ENCODE assay signal across 20 mouse cellular contexts in genomic region chr2:90487471-90488238, GRCm38 (mm10).
DNase-seq lines count a peak whose midpoint lies in the region; ATAC-seq and TF ChIP-seq lines count a peak whose summit lies in the region.
"Had no signal": no experiment of that assay in that cellular context is flagged by ENCODE, and none has a peak within 500 bp of the region (broad histone marks: within the 10 kb centered on the region; RNA-seq: fewer than 3 reads in every experiment).

No protein-coding gene starts in this region.

- H3K4me3 ChIP-seq in kidney, postnatal 0 days (replicated peaks; ENCODE audit: low read depth, low read length): no peak overlapping the region
- no peak overlapping the region for H3K4me3 ChIP-seq in macrophage (ENCODE audit: inconsistent target)
- H3K4me3 ChIP-seq: embryonic facial prominence, embryonic 12.5 days; gastrocnemius, adult 2 months; heart, adult 2 months; heart, embryonic 15.5 days had no signal

- 85% methylated on average over 11 of the region's 11 CpGs for WGBS in kidney, postnatal 0 days
- 72% methylated on average over 10 of the region's 11 CpGs for WGBS in macrophage (ENCODE audit: missing documents)

- H3K27me3 ChIP-seq in kidney, postnatal 0 days (ENCODE audit: insufficient read depth, low read length): no peaks in the 10 kb centered on the region
- H3K27me3 ChIP-seq: embryonic facial prominence, embryonic 12.5 days; heart, embryonic 15.5 days had no signal

- no peaks in the 10 kb centered on the region for H3K9me3 ChIP-seq in kidney, postnatal 0 days (replicated peaks; ENCODE audit: low read length)
- H3K9me3 ChIP-seq: embryonic facial prominence, embryonic 12.5 days; heart, embryonic 15.5 days had no signal

- no peak for TF ChIP-seq CTCF in kidney, postnatal 0 days (IDR thresholded peaks at IDR 0.05; ENCODE audit: low read depth)

- H3K9ac ChIP-seq in kidney, postnatal 0 days (ENCODE audit: low read depth, low read length): no peak overlapping the region
- H3K9ac ChIP-seq: embryonic facial prominence, embryonic 12.5 days; heart, embryonic 15.5 days; liver, embryonic 14.5 days had no signal

- H3K79me2 ChIP-seq in macrophage (ENCODE audit: inconsistent target): peaks cover 100% of the 10 kb centered on the region

- no peaks in the 10 kb centered on the region for H3K36me3 ChIP-seq in kidney, postnatal 0 days (ENCODE audit: insufficient read depth, low read length)
- no peaks in the 10 kb centered on the region for H3K36me3 ChIP-seq in macrophage (ENCODE audit: inconsistent target)
- H3K36me3 ChIP-seq: embryonic facial prominence, embryonic 12.5 days; heart, embryonic 15.5 days had no signal

- intact Hi-C loops in heart, postnatal 14 days (cut with DNase I): no loop called here

- H3K4me1 ChIP-seq in kidney, postnatal 0 days (replicated peaks; ENCODE audit: insufficient read depth, low read length): peaks cover 12% of the 10 kb centered on the region

- no peak for DNase-seq in kidney, postnatal 0 days (ENCODE audit: low spot score)
- DNase-seq in kidney, adult 18-20 months: no peak
- peak; percentile 83 for DNase-seq in 416B (ENCODE audit: low read depth)
- peak; percentile 10 for DNase-seq in T-cell, adult 2 months (ENCODE audit: low spot score)
- DNase-seq in Muller cell, postnatal 12 days (ENCODE audit: inconsistent ontology term): no peak
- no peak for DNase-seq in heart, postnatal 14 days
- DNase-seq in adrenal gland, adult (ENCODE audit: inconsistent age in 2 of 2, low spot score in 1 of 2): no peak
- DNase-seq: adrenal gland, postnatal 10 days; cerebellum, adult 2 months; gastrocnemius, adult 2 months; heart, adult 2 months; left cerebral cortex, postnatal 4 days; lung, postnatal 14 days; retina, postnatal 1 day had no signal

- no peak overlapping the region for H3K4me2 ChIP-seq in kidney, postnatal 0 days (ENCODE audit: low read length)
- H3K4me2 ChIP-seq: embryonic facial prominence, embryonic 12.5 days; heart, embryonic 15.5 days; midbrain, embryonic 11.5 days had no signal

- no peak overlapping the region for H3K27ac ChIP-seq in kidney, postnatal 0 days
- peak overlapping the region; percentile 66 for H3K27ac ChIP-seq in macrophage
- H3K27ac ChIP-seq: embryonic facial prominence, embryonic 12.5 days; gastrocnemius, adult 2 months; heart, adult 2 months; heart, embryonic 15.5 days; liver, embryonic 14.5 days had no signal

- ATAC-seq in kidney, postnatal 0 days (replicated peaks; ENCODE audit: low FRiP score, low read depth): peak; percentile 60; the same call in 1 of the 2 replicates
- ATAC-seq: intestine, embryonic 16.5 days had no signal

Comparison
In these comparisons a context has a peak if more than half of its experiments do, and no peak if none do; other contexts are left out.
1. DNase-seq: peak in 416B (single experiment) and T-cell, adult 2 months (single experiment); none in kidney, postnatal 0 days (single experiment), kidney, adult 18-20 months (single experiment), Muller cell, postnatal 12 days (single experiment), heart, postnatal 14 days (0 of 2) and adrenal gland, adult (0 of 2).